16 mouse cellular contexts compared by ENCODE assay signal in the genomic region with DNA sequence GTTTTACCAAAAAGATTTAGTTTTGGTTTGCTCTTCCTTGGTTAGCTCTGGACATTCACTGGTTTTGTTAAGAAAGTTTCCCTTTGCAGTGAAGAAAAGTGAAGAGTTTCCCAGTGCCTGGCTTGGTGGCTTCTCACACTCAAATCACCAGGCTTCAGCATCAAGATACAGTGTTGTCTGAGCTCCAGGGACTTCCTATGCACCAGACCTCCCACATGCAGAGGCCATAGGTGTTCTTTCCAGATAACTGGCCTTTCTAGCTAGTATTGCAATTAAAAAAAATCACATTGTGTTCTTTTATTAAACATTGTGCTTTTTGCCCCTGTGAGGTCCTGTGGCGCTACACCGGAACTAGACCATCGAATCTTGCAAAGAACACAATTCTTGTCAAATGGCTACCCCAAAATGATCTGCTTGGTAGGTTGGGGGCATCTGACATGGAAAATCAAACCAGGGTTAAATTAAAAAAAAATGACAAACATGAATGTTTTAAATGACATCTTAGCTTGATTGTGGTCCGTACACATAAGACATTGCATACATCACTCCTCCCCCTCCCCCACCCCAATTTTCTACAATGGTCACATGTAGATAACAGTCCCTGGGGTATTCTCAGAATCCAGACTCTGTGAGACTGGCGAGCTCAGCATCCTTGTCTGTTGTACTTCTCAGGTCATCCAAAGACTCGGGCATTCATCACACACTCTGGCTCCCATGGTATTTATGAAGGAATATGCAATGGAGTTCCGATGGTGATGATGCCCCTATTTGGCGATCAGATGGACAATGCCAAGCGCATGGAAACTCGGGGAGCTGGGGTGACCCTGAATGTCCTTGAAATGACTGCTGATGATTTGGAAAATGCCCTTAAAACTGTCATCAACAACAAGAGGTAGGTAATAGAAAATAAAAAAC. TPM values are rescaled to one million over a fixed set of nuclear protein-coding genes. Genes with fewer than 3 reads are reported as not detected.
DNase-seq lines count a peak whose midpoint lies in the region; ATAC-seq and TF ChIP-seq lines count a peak whose summit lies in the region.
"Had no signal": no experiment of that assay in that cellular context is flagged by ENCODE, and none has a peak within 500 bp of the region (broad histone marks: within the 10 kb centered on the region; RNA-seq: fewer than 3 reads in every experiment).

No protein-coding gene starts in this region.

- no peaks in the 10 kb centered on the region for H3K27me3 ChIP-seq in lung, postnatal 0 days (replicated peaks; ENCODE audit: insufficient read depth, low read length)
- H3K27me3 ChIP-seq: stomach, embryonic 15.5 days had no signal

- H3K27ac ChIP-seq in lung, postnatal 0 days (ENCODE audit: low read length) = no peak overlapping the region
- H3K27ac ChIP-seq in gastrocnemius, adult 2 months = no peak overlapping the region
- H3K27ac ChIP-seq: stomach, embryonic 15.5 days had no signal

- H3K4me3 ChIP-seq in lung, postnatal 0 days (ENCODE audit: low read depth, low read length) = no peak overlapping the region
- H3K4me3 ChIP-seq in gastrocnemius, adult 2 months = no peak overlapping the region
- H3K4me3 ChIP-seq: stomach, embryonic 15.5 days had no signal

- no peak overlapping the region for H3K4me2 ChIP-seq in lung, postnatal 0 days (replicated peaks; ENCODE audit: low read depth, low read length)
- H3K4me2 ChIP-seq: stomach, embryonic 15.5 days had no signal

- WGBS in lung, postnatal 0 days = 61% methylated on average over 10 of the region's 10 CpGs

- intact Hi-C loops in gastrocnemius, postnatal 14 days (cut with DNase I; ENCODE audit: low total_unique reads) = no loop called here
- intact Hi-C loops in gastrocnemius, adult 2 months (cut with DNase I) = no loop called here

- peak; percentile 7 for DNase-seq in gastrocnemius, postnatal 25 days
- no peak for DNase-seq in gastrocnemius, postnatal 14 days
- peak; percentile 16 for DNase-seq in lung, postnatal 0 days (ENCODE audit: low spot score)
- DNase-seq in lung, postnatal 14 days = no peak
- DNase-seq in ES-CJ7 (ENCODE audit: low read depth, low spot score) = peak; percentile 14
- DNase-seq in induced T-regulatory cell, adult 2 months (ENCODE audit: low read depth) = peak; percentile 10
- DNase-seq in frontal cortex, postnatal 14 days (ENCODE audit: low spot score in 2 of 2) = no peak
- DNase-seq in gastrocnemius, adult 2 months = no peak
- DNase-seq: adrenal gland, postnatal 36 days; gastrocnemius, postnatal 10 days; kidney, adult 8-10 months had no signal

- H3K4me1 ChIP-seq in lung, postnatal 0 days (ENCODE audit: insufficient read depth, low read depth, low read length) = no peaks in the 10 kb centered on the region
- H3K4me1 ChIP-seq: stomach, embryonic 15.5 days had no signal

- TF ChIP-seq EP300 in lung, postnatal 0 days (IDR thresholded peaks at IDR 0.05) = no peak

- TF ChIP-seq CTCF in lung, postnatal 0 days (IDR thresholded peaks at IDR 0.05) = no peak
- no peak for TF ChIP-seq CTCF in gastrocnemius, adult 2 months (IDR thresholded peaks at IDR 0.05)

- no peak overlapping the region for H3K9ac ChIP-seq in lung, postnatal 0 days (replicated peaks; ENCODE audit: low read depth)
- H3K9ac ChIP-seq: stomach, embryonic 15.5 days had no signal

- H3K9me3 ChIP-seq in lung, postnatal 0 days (ENCODE audit: low read length) = peaks cover 54% of the 10 kb centered on the region
- H3K9me3 ChIP-seq: G1E had no signal

- ATAC-seq in lung, postnatal 0 days = no peak

- H3K36me3 ChIP-seq in lung, postnatal 0 days (ENCODE audit: insufficient read depth, low read length) = no peaks in the 10 kb centered on the region
- H3K36me3 ChIP-seq: G1E; stomach, embryonic 15.5 days had no signal

RNA-seq across cellular contexts. Expression of gene Ugt1a1, which starts 4.0 kb away (rescaled TPM):
- under 1 TPM in 1 of 2 experiments, not detected in 1; 0.13 TPM for total RNA-seq in gastrocnemius, postnatal 25 days (2021)
- under 1 TPM in 1 of 2 experiments, not detected in 1; 0.12 TPM for total RNA-seq in gastrocnemius, postnatal 14 days (2021)
- 0.21 and 0.26 TPM in 2 replicates for polyA plus RNA-seq in lung, postnatal 0 days (2015; fragmentation: Nextera tagmentation; extraction: Ambion mirVana)
- total RNA-seq in gastrocnemius, adult 2 months (2021) = not detected
- total RNA-seq: gastrocnemius, postnatal 10 days had no signal
- polyA plus RNA-seq: G1E had no signal

RNA-seq across cellular contexts. Expression of gene Dnajb3, which starts 10.1 kb away (rescaled TPM):
- total RNA-seq in gastrocnemius, postnatal 25 days (2021) = under 1 TPM in 1 of 2 experiments, not detected in 1; 0.27 TPM
- under 1 TPM; 0.22 to 0.39 TPM for total RNA-seq in gastrocnemius, postnatal 14 days (2021)
- polyA plus RNA-seq in lung, postnatal 0 days (2015; fragmentation: Nextera tagmentation; extraction: Ambion mirVana) = 2.7 and 3.8 TPM in 2 replicates
- not detected for total RNA-seq in gastrocnemius, adult 2 months (2021)
- total RNA-seq: megakaryocyte, adult 5-6 weeks had no signal
- polyA plus RNA-seq: G1E had no signal

RNA-seq across cellular contexts. Expression of gene Mroh2a, which starts 11.1 kb away (rescaled TPM):
- total RNA-seq in gastrocnemius, postnatal 25 days (2021) = not detected
- total RNA-seq in gastrocnemius, postnatal 14 days (2021) = not detected
- 0.15 and 0.43 TPM in 2 replicates for polyA plus RNA-seq in lung, postnatal 0 days (2015; fragmentation: Nextera tagmentation; extraction: Ambion mirVana)
- not detected for total RNA-seq in gastrocnemius, adult 2 months (2021)
- polyA plus RNA-seq: cortical plate, adult 2 months; G1E had no signal

RNA-seq across cellular contexts. Expression of gene Ugt1a2, which starts 15.3 kb away (rescaled TPM):
- total RNA-seq in gastrocnemius, postnatal 25 days (2021) = under 1 TPM in 1 of 2 experiments, not detected in 1; 0.27 TPM
- not detected for total RNA-seq in gastrocnemius, postnatal 14 days (2021)
- 0.08 and 0.11 TPM in 2 replicates for polyA plus RNA-seq in lung, postnatal 0 days (2015; fragmentation: Nextera tagmentation; extraction: Ambion mirVana)
- not detected for total RNA-seq in gastrocnemius, adult 2 months (2021)
- total RNA-seq: left cerebral cortex, postnatal 36 days had no signal
- polyA plus RNA-seq: cortical plate, adult 2 months; G1E had no signal

RNA-seq across cellular contexts. Expression of gene Ugt1a5, which starts 49.9 kb away (rescaled TPM):
- not detected for total RNA-seq in gastrocnemius, postnatal 25 days (2021)
- total RNA-seq in gastrocnemius, postnatal 14 days (2021) = under 1 TPM; 0.14 to 0.33 TPM
- polyA plus RNA-seq in lung, postnatal 0 days (2015; fragmentation: Nextera tagmentation; extraction: Ambion mirVana) = not detected in 2 replicates
- under 1 TPM; 0.14 to 0.23 TPM for total RNA-seq in gastrocnemius, adult 2 months (2021)
- total RNA-seq: left cerebral cortex, postnatal 36 days had no signal
- polyA plus RNA-seq: cortical plate, adult 2 months; G1E; stomach, embryonic 15.5 days had no signal

Comparison
In these comparisons a context has a peak if more than half of its experiments do, and no peak if none do; other contexts are left out.
1. DNase-seq: peak in gastrocnemius, postnatal 25 days (single experiment), lung, postnatal 0 days (single experiment), ES-CJ7 (single experiment) and induced T-regulatory cell, adult 2 months (single experiment); none in gastrocnemius, postnatal 14 days (single experiment), lung, postnatal 14 days (single experiment), frontal cortex, postnatal 14 days (0 of 2) and gastrocnemius, adult 2 months (single experiment).